Mouse (Mus musculus) right cerebral cortex, postnatal 25 days (tissue): ENCODE data around the gene Mrpl12.
"Not testable (repeated sequence)": the region's sequence is repeated elsewhere in the genome, so short reads cannot be mapped to it uniquely, and the experiment has no call there.

Experiments used
- DNase-seq: peaks from one replicate; pipeline ENCODE4 v3.0.0; 2022

Mrpl12 gene

DNA sequence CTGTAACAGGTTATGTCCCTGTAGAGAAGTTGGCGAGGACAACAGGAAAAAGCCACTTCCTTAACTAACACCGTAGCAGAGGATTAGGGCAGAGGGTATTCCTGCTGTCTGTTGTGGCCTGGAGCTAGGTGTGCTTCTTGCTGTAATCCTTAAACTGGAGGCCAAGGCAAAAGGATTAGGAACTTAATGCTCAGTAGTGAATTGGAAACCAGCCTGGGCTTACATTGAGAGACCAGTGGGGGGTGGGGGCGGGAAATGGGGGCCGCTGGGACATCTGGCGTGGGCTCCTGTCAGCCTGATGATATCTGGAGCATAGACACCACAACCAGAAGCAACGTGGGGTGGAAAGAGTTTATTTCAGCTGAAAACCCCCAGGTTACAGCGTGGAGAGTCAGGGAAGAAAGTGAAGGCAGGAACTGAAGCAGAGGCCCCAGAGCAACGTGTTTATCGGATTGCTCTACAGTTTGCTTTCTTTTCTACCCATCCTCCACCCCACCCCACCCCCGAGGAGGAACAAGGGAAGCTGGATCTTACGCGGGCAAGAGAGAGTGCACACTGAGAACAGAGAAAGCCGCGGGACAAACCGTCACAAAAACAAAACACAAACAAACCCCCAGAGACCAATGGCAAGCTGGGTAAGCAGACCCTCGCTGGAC, 26.1 kb downstream of the Mrpl12 start:
- no peak for DNase-seq

DNA sequence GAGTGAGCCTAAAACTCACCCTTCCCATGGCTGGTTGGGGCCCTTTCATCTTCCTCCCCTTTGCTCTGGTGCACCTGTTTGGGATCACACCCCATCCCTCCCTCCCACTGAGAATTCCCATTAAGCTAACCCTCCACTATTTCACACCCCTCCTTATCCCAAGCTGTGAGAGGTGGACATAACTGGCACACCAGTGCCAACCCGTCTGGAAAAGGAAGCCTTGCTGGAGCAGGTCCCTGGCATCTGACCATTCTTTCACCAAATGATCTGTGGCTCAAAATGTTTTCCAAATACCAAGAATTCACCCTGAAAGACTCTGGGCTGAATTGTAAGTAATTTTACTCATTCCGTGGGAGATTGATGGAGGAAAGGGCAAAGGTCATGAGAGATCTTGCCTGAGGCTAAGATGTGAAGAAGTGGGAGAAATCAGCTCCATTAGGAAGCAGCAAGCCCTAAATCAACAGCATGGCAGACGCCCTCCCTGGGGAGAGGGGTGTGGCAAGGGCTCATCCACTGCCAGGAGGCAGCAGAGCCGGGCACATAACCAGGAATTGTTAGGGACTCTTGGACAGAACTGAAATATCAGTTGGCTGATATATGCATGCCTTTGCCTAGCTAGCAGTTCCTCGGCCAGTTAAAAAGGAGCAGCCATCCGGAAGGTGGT, 28.5 kb downstream of the Mrpl12 start:
- DNase-seq, result no peak

- DNase-seq, result not testable (repeated sequence)
Measured at GRCm38 (mm10) chr11:120514262-120514661, 29.8 kb downstream of the Mrpl12 start.

DNA sequence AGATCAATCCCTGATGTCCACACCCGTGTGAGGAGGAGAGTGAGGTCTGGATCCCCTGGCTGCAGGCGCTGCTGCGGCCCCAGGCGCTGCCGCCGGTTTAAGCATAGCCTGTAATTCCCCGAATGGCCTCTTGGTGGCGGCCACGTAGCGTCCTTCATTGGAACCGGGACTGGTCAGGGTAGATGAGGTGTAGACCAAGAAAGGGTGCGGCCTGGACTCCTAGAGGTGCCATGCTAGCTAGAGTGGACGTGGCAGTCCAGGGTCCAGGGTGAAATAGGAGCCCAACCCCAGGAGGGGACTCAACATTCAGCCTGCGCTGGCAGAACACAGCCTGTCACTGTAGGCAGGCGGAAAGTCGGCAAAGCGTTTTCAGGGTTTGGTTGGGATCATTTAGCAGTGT, 31.2 kb downstream of the Mrpl12 start:
- DNase-seq, result peak; percentile 80

- no peak for DNase-seq
Measured at GRCm38 (mm10) chr11:120517147-120517546, 32.7 kb downstream of the Mrpl12 start.

DNA sequence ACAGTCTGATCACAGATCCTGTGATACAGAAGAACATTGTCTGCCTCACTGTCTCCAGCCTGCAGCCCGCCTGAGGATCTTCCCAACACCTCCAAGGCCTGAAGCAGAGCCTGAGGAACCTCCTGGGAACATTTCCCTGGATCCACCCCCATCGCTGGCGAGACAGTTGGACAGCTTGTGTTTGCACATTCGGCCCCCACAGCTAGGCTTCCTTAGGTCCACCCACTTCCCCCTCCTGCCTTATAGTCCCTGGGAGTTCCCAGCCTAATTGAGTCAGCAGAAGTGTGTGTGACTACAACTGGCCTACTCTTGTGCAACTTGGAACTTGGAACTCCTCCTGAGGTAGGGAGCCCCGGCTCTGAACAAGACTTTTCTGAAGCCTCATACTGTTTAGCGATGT, 33.6 kb downstream of the Mrpl12 start:
- peak; percentile 82 for DNase-seq

GRCm38 (mm10) chr11:120518558-120518957, 34.1 kb downstream of the Mrpl12 start:
- DNase-seq, result no peak

- no peak for DNase-seq
Measured at GRCm38 (mm10) chr11:120519738-120520137, 35.3 kb downstream of the Mrpl12 start.

DNA sequence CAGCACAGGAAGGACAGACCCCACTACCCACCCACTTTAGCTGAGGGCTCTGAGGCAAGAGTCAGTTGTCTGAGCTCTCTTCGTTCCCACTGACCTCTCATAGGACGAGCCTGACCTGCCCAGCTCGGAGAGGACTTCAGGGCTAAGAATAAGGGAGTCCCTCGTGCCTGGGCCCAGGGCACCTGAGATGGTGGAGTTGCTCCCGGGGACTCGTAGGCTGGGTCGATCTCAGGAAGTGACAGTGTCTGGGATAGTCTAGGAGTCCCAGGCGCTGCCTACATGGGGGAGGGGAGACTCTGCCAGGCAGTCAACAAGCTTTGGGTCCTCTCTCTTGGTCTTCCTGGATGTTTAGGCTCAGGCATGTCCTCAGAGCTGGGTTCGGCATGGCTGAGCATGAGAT, 36.1 kb downstream of the Mrpl12 start:
- no peak for DNase-seq

DNA sequence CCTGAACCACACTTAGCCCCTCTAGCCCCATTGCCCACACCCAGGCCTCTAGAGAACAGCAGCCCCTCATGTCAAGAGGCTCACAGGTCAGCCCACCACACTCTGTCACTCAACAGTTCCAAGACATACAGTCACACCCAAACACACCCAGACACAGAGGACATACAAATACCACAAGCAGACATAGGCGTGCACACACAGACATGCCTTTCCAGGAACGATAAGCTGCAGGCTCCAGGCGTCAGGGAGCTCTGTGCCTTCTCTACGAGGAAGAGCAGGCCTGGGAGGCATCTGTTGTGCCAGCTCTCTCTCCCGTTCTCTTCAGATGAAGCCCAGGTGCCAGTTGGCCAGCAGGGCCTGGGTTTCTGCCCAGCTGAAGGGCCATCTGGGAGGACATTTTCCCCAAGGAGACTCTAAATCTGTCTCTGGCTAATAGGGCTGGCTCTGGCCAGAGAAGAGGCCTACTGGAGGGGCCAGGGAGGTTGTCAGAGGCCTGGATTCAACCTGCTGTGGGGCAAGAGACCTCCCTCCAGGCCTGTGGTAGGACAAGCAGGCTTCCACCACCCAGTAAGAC, 36.6 kb downstream of the Mrpl12 start:
- DNase-seq, result no peak

GRCm38 (mm10) chr11:120522581-120522980, 38.2 kb downstream of the Mrpl12 start:
- DNase-seq, result no peak

- DNase-seq, result no peak
Measured at GRCm38 (mm10) chr11:120525959-120526358, 41.5 kb downstream of the Mrpl12 start.

DNA sequence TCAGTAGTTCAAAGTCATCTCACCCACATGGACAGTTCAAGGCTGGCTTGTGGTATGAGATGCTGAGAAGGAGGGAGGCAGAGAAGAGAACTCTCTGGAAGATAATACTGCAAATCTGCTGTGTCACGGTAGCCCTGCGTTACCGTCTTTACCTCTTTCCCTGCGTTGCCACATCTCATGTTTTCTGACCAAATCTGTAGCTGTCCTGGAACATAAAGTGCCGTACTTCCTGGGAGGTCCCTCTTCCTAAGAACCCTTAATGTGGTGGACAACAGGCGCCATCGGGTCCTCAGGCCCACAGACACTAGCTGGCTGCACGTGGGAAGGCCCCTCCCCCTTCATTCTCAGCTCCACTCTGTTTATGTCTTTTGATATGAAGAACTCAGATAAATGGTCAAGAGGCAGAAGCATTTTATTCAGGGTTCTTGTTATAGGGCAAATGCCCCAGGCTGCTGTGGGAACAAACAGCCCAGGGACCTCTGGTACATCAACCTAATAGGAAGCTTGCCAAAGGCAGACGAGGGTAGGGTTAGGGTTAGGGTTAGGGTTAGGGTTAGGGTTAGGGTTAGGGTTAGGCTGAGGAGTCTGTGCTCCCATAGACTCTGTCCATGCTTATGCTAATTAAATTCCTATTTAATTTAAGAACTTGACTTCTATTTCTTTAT, 43.4 kb downstream of the Mrpl12 start:
- DNase-seq, result no peak

- DNase-seq, result no peak
Measured at GRCm38 (mm10) chr11:120528903-120529302, 44.5 kb downstream of the Mrpl12 start.

- no peak for DNase-seq
Measured at GRCm38 (mm10) chr11:120530085-120530964, 45.9 kb downstream of the Mrpl12 start, which contains the start of gene Gcgr. TSS of gene Gcgr (plus strand) at chr11:120530699.

- no peak for DNase-seq
Measured at GRCm38 (mm10) chr11:120531646-120532045, 47.2 kb downstream of the Mrpl12 start.

GRCm38 (mm10) chr11:120534093-120534492, 49.7 kb downstream of the Mrpl12 start:
- DNase-seq, result no peak

DNA sequence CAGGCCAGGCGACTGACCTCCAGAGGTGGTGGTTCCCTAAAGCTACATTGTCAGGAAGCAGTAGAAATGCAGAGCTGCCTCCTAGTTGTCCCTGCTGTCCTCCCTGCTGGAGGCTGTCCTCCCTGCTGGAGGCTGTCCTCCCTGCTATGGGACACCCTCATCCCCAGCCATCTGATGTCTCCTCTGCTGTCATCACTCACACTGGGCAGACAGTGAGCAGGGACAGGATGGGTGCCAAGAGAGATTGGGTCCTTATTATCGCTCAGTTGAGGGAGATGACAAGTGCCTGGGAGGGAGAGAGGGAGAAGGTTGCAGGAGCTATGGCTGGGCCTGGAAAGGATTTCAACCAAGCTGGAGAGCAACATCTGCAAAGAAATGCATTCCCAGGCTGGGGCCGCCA, 50.7 kb downstream of the Mrpl12 start:
- no peak for DNase-seq

- no peak for DNase-seq
Measured at GRCm38 (mm10) chr11:120535804-120536203, 51.4 kb downstream of the Mrpl12 start.

DNA sequence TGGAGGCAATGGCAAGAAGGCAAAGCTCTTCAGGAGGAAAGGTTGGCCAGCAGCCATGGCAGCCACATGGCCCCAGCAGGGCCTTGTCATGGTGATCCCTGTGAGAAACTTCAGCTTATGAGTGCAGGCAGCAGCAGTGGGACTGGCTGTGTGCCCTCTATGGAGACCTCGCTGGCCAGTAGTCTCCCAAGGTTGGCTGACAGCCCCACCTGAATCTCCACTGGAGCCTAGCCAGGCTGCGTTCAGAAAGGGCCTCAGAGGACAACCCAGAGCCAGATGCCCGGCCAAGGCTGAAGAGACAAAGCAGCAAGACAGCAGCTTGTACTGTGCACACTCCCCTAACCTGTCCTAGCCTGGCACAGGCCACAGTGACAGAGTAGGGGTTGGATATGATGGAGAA, 54.1 kb downstream of the Mrpl12 start:
- DNase-seq, result no peak
